Mouse (Mus musculus): ENCODE measurements at regions not wholly inside any gene's neighbourhood (a gene's known extent, or its start where the extent isn't known, plus 50 kb on each side); places are given as distances from the start of the nearest gene placed in this dataset.

DNA sequence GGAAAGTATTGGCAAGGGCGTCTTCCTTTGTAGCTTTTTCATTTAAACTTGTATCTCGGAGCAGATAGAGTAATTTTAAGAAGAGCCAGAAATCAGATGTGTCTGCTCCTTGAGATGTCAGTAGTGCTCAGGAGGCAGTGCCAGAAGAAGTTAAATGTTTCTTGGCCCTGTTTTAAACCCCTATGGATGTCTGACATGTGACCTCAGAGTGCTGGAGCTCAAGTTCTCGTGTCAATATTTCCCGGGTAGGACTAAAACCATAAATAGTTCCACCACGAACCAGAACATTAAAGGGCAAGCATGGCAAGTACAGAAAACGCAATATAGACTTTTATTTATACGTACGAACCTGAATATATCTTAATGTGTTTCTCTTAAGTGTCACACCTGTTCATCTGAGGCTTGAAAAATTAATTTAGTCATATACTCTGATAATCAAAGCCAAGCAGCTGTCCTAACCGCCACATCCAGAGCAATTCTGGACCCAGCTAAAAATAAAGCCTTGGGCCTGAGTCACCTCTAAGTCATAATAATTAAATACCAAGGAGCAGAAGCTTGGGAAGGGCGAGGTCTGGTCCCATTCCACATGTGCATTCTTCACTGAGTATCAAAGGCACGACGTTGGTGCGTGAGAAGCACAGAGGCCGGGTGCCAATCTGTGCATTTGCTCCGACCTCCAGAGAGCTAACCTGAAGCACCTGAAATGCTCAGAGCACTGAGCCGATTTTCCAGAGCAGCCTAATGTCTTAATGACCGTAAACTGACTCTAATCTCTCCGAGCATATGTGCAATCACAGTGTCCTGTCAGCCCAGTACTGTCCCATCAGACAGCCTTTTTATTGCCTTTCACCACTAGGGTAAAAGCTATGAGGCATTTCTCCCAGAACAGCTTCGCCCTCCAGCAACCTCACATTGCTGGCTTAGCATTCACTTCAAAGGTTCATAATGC, 139.8 kb downstream of the Hs3st3b1 start:
- TF ChIP-seq CTCF (IDR thresholded peaks at IDR 0.05; ENCODE audit: extremely low read depth, insufficient read depth, insufficient read length, insufficient replicate concordance) = no peak
- TF ChIP-seq POLR2A (IDR thresholded peaks at IDR 0.05; ENCODE audit: low read depth, low read length) = no peak

Measured in spleen, adult 2 months (tissue).